Mouse (Mus musculus): ENCODE data around the gene Grk5.

DNA sequence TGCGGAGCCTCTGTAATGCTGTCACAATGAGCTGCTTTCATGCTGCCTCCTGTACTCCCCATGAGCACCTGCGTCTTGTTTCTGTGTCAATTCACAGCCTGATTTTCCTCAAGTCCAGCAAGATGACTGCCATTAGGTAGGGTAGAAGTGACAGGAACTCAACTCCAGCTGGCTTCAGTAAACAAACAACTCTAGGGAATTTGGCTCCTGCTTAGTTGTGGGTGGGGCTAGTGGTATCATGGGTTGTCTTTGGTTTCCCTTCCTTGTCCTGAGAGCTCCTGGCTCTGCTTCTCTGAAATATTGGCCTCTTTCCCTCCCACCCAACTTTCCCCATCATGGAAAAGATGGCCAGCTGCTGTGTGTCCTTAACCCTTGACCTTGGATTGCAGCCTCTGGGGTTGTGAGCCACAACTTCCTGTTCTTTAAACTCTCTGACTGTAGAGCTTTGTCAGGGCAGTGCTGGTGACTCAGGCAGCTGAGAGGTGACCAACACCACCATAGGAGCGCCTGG, 56.3 kb downstream of the Grk5 start:
- no peak for TF ChIP-seq CTCF (IDR thresholded peaks at IDR 0.05; ENCODE audit: low read depth)
- TF ChIP-seq EP300 (IDR thresholded peaks at IDR 0.05; ENCODE audit: low read depth) = no peak
